Mouse (Mus musculus): Measurements from ENCODE around the gene Fat3. TPM values are rescaled to one million over a fixed set of nuclear protein-coding genes. Genes with fewer than 3 reads are reported as not detected.

Fat3 gene
- polyA plus RNA-seq, 1 experiment: 0.12 TPM

GRCm38 (mm10) chr9:16132594-16132993 is 368.5 kb downstream of the Fat3 start:
- no peak for TF ChIP-seq CTCF (IDR thresholded peaks at IDR 0.05; ENCODE audit: low read depth, low read length)
- TF ChIP-seq POLR2A (IDR thresholded peaks at IDR 0.05; ENCODE audit: borderline replicate concordance, low read depth, low read length): no peak
- peaks cover 6% of the 10 kb centered on the region; the same call in 1 of the 2 replicates for H3K4me1 ChIP-seq (ENCODE audit: control insufficient read depth, insufficient read depth, low read length)
- no peak overlapping the region for H3K4me3 ChIP-seq (ENCODE audit: insufficient read depth, low read length)
- H3K27ac ChIP-seq (ENCODE audit: insufficient read depth, low read depth, low read length): no peak overlapping the region

- peaks cover 8% of the 10 kb centered on the region for H3K4me1 ChIP-seq (ENCODE audit: control insufficient read depth, insufficient read depth, low read length)
- H3K27ac ChIP-seq (ENCODE audit: insufficient read depth, low read depth, low read length): no peak overlapping the region
- TF ChIP-seq CTCF (IDR thresholded peaks at IDR 0.05; ENCODE audit: low read depth, low read length): no peak
- TF ChIP-seq POLR2A (IDR thresholded peaks at IDR 0.05; ENCODE audit: borderline replicate concordance, low read depth, low read length): no peak
- H3K4me3 ChIP-seq (ENCODE audit: insufficient read depth, low read length): no peak overlapping the region
Observed at GRCm38 (mm10) chr9:16121756-16122155, 379.3 kb downstream of the Fat3 start.

DNA sequence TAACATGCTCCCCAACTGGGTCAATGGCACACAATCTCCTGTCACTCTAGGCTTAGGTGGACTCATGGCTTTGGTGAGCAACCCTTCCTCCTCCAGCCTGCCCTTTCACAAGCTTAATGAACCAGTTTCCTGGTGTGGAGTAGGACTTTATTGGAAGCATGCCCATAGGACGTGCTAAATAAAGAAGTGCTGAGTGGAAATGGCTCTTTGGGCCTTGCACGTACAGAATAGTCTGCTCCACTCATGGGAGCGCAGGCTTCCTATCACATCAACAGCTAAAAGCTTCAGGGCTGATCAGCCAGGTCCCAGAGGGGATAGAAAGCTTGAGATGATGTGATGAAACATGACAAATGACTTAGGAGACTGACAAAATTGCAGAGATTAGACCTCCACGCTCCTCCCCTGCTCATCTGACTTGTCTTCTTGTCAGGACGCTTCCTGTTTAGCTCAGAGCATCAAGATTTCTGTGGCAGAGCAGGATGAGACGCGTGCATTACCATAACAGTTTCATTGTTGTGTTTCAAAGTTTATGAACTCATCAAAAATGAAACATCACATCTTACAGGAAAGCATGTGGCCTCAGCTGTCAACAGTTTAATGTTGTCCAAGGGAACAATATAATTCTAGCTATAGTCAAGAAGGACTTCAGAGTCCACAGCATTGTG is 386.1 kb downstream of the Fat3 start:
- Histone ChIP-seq H3K27ac (ENCODE audit: insufficient read depth, low read depth, low read length) (peak overlapping the region; percentile 96), H3K4me3 (ENCODE audit: insufficient read depth, low read length) (no peak overlapping the region), H3K4me1 (ENCODE audit: control insufficient read depth, insufficient read depth, low read length) (peaks cover 22% of the 10 kb centered on the region)
- TF ChIP-seq CTCF (IDR thresholded peaks at IDR 0.05; ENCODE audit: low read depth, low read length) (no peak), POLR2A (IDR thresholded peaks at IDR 0.05; ENCODE audit: borderline replicate concordance, low read depth, low read length) (no peak)

DNA sequence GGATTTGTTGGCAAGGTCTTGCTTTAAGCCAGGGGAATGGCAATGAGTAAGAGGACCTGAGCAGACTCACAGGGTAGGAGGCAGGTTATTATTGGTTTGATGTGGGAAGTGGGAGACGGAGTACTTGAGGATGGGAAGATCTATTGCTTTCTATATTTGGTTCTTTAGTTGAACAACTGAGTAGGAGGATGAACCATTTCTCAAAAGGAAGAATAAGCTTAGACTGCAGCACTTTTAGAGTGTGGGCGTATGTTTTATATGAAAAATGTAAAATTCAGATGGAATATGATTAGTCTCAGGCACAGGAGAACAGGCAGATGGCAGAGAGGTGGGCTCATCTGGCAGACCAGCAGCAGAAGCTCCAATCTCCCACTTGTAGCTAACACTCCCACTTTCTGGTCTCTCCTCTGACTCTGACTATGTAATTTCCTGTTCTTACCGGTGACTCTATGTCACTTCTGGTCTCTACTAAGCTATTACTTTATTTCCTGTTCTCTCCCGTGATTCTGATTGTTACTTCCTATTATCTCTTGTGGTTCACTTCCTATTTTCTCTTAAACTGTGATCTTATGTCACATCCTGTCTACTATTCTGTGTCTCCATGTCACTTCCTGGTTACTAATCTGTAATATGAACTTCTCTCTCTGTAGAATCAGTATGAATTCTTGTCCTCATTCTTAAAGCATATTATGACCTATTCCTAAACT is 387.0 kb downstream of the Fat3 start:
- peaks cover 28% of the 10 kb centered on the region for H3K4me1 ChIP-seq (ENCODE audit: control insufficient read depth, insufficient read depth, low read length)
- H3K4me3 ChIP-seq (ENCODE audit: insufficient read depth, low read length): no peak overlapping the region
- H3K27ac ChIP-seq (ENCODE audit: insufficient read depth, low read depth, low read length): peak overlapping the region; percentile 96
- TF ChIP-seq POLR2A (IDR thresholded peaks at IDR 0.05; ENCODE audit: borderline replicate concordance, low read depth, low read length) (no peak), CTCF (IDR thresholded peaks at IDR 0.05; ENCODE audit: low read depth, low read length) (no peak)

- no peak overlapping the region for H3K4me3 ChIP-seq (ENCODE audit: insufficient read depth, low read length)
- no peak overlapping the region for H3K27ac ChIP-seq (ENCODE audit: insufficient read depth, low read depth, low read length)
- TF ChIP-seq POLR2A (IDR thresholded peaks at IDR 0.05; ENCODE audit: borderline replicate concordance, low read depth, low read length): no peak
- no peak for TF ChIP-seq CTCF (IDR thresholded peaks at IDR 0.05; ENCODE audit: low read depth, low read length)
- peaks cover 24% of the 10 kb centered on the region for H3K4me1 ChIP-seq (ENCODE audit: control insufficient read depth, insufficient read depth, low read length)
Observed at GRCm38 (mm10) chr9:16107900-16108299, 393.2 kb downstream of the Fat3 start.

- TF ChIP-seq CTCF (IDR thresholded peaks at IDR 0.05; ENCODE audit: low read depth, low read length) (no peak), POLR2A (IDR thresholded peaks at IDR 0.05; ENCODE audit: borderline replicate concordance, low read depth, low read length) (no peak)
- peaks cover 24% of the 10 kb centered on the region for H3K4me1 ChIP-seq (ENCODE audit: control insufficient read depth, insufficient read depth, low read length)
- H3K27ac ChIP-seq (ENCODE audit: insufficient read depth, low read depth, low read length): no peak overlapping the region
- no peak overlapping the region for H3K4me3 ChIP-seq (ENCODE audit: insufficient read depth, low read length)
Observed at GRCm38 (mm10) chr9:16107386-16107785, 393.7 kb downstream of the Fat3 start.

DNA sequence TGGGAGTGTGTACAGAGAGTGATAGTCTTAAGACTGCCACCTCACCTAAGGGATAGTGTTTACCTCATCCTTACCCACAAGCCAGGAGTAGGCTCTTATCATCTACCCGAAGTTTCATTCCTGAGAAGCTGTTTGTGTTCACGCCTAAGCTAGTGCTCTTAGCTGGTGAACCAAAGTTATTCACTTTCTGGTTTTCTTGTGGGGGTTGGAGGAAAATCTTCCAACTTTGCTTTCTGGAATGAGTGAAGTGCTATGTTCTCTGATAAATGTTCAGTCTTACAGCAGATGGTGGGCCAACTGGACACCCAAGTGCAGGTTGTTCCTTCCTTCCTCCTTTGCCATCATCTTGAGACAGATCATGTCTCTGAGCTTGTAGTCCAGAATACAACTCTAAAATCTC is 402.5 kb downstream of the Fat3 start:
- Histone ChIP-seq H3K4me1 (ENCODE audit: control insufficient read depth, insufficient read depth, low read length) (peaks cover 8% of the 10 kb centered on the region), H3K27ac (ENCODE audit: insufficient read depth, low read depth, low read length) (no peak overlapping the region), H3K4me3 (ENCODE audit: insufficient read depth, low read length) (no peak overlapping the region)
- TF ChIP-seq POLR2A (IDR thresholded peaks at IDR 0.05; ENCODE audit: borderline replicate concordance, low read depth, low read length) (no peak), CTCF (IDR thresholded peaks at IDR 0.05; ENCODE audit: low read depth, low read length) (no peak)

DNA sequence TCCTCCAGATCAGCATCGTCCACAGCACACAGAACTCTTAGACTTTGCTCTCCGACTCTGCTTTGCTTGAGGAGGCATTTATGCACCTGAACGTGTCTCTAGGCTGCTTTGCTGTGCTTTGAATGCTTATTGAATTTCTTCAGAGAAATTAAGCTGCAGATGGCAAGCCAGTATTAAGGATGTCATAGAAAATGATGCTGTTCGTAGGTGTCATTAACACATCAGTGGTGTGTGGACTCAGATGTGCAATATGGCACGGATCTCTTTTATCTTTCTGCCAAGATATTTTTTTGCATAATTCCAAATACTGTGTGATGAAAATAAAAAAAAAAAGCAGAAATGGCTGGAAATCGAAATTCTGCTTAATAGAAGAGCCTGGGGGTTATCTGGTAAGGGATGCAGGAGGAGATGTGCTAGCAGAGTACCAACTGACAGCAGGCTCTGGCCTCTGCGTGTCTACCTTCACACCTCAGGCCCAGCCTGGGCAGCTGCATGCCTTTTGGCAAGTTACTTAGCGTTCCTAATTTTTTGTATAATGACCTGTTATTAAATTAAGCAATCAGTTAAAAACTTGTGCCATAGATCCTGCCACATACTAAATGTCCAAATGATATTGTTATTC is 407.9 kb downstream of the Fat3 start:
- Histone ChIP-seq H3K4me1 (ENCODE audit: control insufficient read depth, insufficient read depth, low read length) (peaks cover 15% of the 10 kb centered on the region), H3K27ac (ENCODE audit: insufficient read depth, low read depth, low read length) (no peak overlapping the region), H3K4me3 (ENCODE audit: insufficient read depth, low read length) (no peak overlapping the region)
- TF ChIP-seq POLR2A (IDR thresholded peaks at IDR 0.05; ENCODE audit: borderline replicate concordance, low read depth, low read length): no peak
- no peak for TF ChIP-seq CTCF (IDR thresholded peaks at IDR 0.05; ENCODE audit: low read depth, low read length)

GRCm38 (mm10) chr9:16092051-16092967 is 408.8 kb downstream of the Fat3 start:
- H3K27ac ChIP-seq (ENCODE audit: insufficient read depth, low read depth, low read length): no peak overlapping the region
- no peak for TF ChIP-seq CTCF (IDR thresholded peaks at IDR 0.05; ENCODE audit: low read depth, low read length)
- TF ChIP-seq POLR2A (IDR thresholded peaks at IDR 0.05; ENCODE audit: borderline replicate concordance, low read depth, low read length): no peak
- H3K4me3 ChIP-seq (ENCODE audit: insufficient read depth, low read length): no peak overlapping the region
- peaks cover 12% of the 10 kb centered on the region for H3K4me1 ChIP-seq (ENCODE audit: control insufficient read depth, insufficient read depth, low read length)

Data from bone marrow macrophage, adult 2 months (primary cell).